Mouse (Mus musculus): ENCODE results near the gene Il6ra. TPM values are rescaled to one million over a fixed set of nuclear protein-coding genes. Genes with fewer than 3 reads are reported as not detected.

Gene Il6ra
- polyA plus RNA-seq, 1 experiment from 2014 or later: 0.45 TPM

GRCm38 (mm10) chr3:89917408-89917807 lies 4.4 kb upstream of the Il6ra start:
- DNase-seq (ENCODE audit: low spot score, missing footprints) (no peak), ATAC-seq (ENCODE audit: low FRiP score) (no peak)
- 52% methylated on average over 3 of the region's 3 CpGs for WGBS
- Histone ChIP-seq H3K9me3 (ENCODE audit: control insufficient read depth, low read length) (no peaks in the 10 kb centered on the region), H3K4me2 (no peak overlapping the region), H3K9ac (ENCODE audit: low read length) (no peak overlapping the region), H3K4me1 (ENCODE audit: control insufficient read depth, insufficient read depth, low read length) (peaks cover 3% of the 10 kb centered on the region; the same call in 1 of the 2 replicates), H3K27ac (ENCODE audit: low read depth, low read length) (no peak overlapping the region), H3K4me3 (ENCODE audit: low read depth, low read length) (no peak overlapping the region), H3K27me3 (ENCODE audit: control insufficient read depth, insufficient read depth, low read length) (peaks cover 17% of the 10 kb centered on the region), H3K36me3 (ENCODE audit: control insufficient read depth, insufficient read depth, low read length) (no peaks in the 10 kb centered on the region)

DNA sequence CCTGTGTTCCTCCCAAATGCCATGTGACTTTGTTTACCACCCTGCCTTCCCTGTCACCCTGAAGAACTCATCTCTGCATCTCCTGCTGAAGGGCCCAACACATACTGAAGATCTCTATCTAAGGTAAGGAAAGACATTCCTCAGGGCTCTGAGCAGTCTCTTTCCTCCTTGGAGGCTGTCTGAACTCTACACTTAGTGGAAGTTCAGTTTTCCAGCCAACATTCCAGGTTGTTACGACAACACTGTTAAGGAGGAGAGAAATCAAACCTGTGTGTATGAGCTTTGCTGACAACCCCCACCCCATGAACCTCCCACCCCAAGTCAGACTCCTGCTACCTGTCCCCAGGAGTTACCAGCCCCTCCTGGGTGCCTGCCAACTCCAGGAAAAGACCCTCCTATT lies 3.6 kb upstream of the Il6ra start:
- H3K36me3 ChIP-seq (ENCODE audit: control insufficient read depth, insufficient read depth, low read length): no peaks in the 10 kb centered on the region
- H3K9ac ChIP-seq (ENCODE audit: low read length): no peak overlapping the region
- peaks cover 3% of the 10 kb centered on the region; the same call in 1 of the 2 replicates for H3K4me1 ChIP-seq (ENCODE audit: control insufficient read depth, insufficient read depth, low read length)
- peaks cover 21% of the 10 kb centered on the region for H3K27me3 ChIP-seq (ENCODE audit: control insufficient read depth, insufficient read depth, low read length)
- H3K4me3 ChIP-seq (ENCODE audit: low read depth, low read length): no peak overlapping the region
- H3K4me2 ChIP-seq: no peak overlapping the region
- DNase-seq (ENCODE audit: low spot score, missing footprints): no peak
- 82% methylated on average over 1 of the region's 1 CpGs for WGBS
- no peak overlapping the region for H3K27ac ChIP-seq (ENCODE audit: low read depth, low read length)
- H3K9me3 ChIP-seq (ENCODE audit: control insufficient read depth, low read length): no peaks in the 10 kb centered on the region
- ATAC-seq (ENCODE audit: low FRiP score): no peak

DNA sequence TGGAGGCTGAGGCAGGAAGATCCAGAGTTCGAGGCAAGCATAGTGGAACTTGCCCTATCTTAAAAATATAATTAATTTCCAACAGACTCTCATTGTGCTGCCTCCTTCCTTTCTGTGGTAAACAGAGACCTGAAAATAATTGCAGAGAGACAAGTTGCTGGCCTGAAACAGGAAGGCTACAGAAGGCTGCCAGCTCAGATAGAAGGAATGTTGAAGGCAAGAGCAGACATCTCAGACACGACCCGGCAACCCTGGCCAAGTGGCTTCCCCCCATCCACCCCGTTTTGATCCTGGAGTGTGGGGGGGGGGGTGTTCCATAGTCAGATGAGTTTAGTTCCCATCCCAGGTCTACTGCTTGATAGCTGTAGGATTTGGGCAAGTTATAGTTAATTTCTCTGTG lies 1.7 kb upstream of the Il6ra start:
- peaks cover 21% of the 10 kb centered on the region for H3K27me3 ChIP-seq (ENCODE audit: control insufficient read depth, insufficient read depth, low read length)
- no peak for ATAC-seq (ENCODE audit: low FRiP score)

GRCm38 (mm10) chr3:89912108-89912542 lies 871 bp downstream of the Il6ra start:
- Histone ChIP-seq H3K27ac (ENCODE audit: low read depth, low read length) (no peak overlapping the region), H3K4me2 (no peak overlapping the region), H3K4me1 (ENCODE audit: control insufficient read depth, insufficient read depth, low read length) (peaks cover 3% of the 10 kb centered on the region; the same call in 1 of the 2 replicates), H3K9ac (ENCODE audit: low read length) (no peak overlapping the region), H3K27me3 (ENCODE audit: control insufficient read depth, insufficient read depth, low read length) (peaks cover 21% of the 10 kb centered on the region), H3K4me3 (ENCODE audit: low read depth, low read length) (no peak overlapping the region), H3K36me3 (ENCODE audit: control insufficient read depth, insufficient read depth, low read length) (no peaks in the 10 kb centered on the region), H3K9me3 (ENCODE audit: control insufficient read depth, low read length) (no peaks in the 10 kb centered on the region)
- 37% methylated on average over 6 of the region's 6 CpGs for WGBS
- peak; percentile 42; the same call in 1 of the 2 replicates for ATAC-seq (ENCODE audit: low FRiP score)
- DNase-seq (ENCODE audit: low spot score, missing footprints): no peak

More for the DNA sequence above, 1.7 kb upstream of the Il6ra start:
- Histone ChIP-seq H3K9me3 (ENCODE audit: control insufficient read depth, low read length) (no peaks in the 10 kb centered on the region), H3K9ac (ENCODE audit: low read length) (no peak overlapping the region), H3K4me2 (no peak overlapping the region), H3K4me1 (ENCODE audit: control insufficient read depth, insufficient read depth, low read length) (peaks cover 3% of the 10 kb centered on the region; the same call in 1 of the 2 replicates), H3K36me3 (ENCODE audit: control insufficient read depth, insufficient read depth, low read length) (no peaks in the 10 kb centered on the region), H3K27ac (ENCODE audit: low read depth, low read length) (no peak overlapping the region), H3K4me3 (ENCODE audit: low read depth, low read length) (no peak overlapping the region)
- 76% methylated on average over 4 of the region's 4 CpGs for WGBS
- DNase-seq (ENCODE audit: low spot score, missing footprints): no peak

DNA sequence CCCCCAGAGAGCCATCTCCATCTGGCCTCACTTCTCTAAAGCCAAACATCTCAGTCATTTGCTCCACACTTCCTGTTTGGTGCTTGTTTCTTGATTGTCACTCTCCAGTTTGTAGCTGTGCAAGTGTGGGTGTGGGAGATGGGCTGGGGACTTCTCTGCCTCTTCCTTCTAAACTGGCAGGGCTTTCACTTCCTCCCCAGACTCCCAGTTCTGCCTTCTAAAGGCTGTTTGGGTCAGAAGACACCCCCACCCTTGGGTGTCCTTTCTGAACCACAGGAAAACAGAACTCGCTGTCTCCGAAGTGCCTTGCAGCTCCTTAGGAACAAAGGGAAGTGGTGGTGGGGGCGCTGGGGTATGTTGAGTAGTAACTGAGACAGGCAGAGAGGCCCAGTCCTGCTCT lies 1.8 kb downstream of the Il6ra start:
- Histone ChIP-seq H3K9me3 (ENCODE audit: control insufficient read depth, low read length) (no peaks in the 10 kb centered on the region), H3K4me2 (no peak overlapping the region), H3K36me3 (ENCODE audit: control insufficient read depth, insufficient read depth, low read length) (no peaks in the 10 kb centered on the region), H3K4me3 (ENCODE audit: low read depth, low read length) (no peak overlapping the region), H3K27ac (ENCODE audit: low read depth, low read length) (no peak overlapping the region), H3K27me3 (ENCODE audit: control insufficient read depth, insufficient read depth, low read length) (peaks cover 21% of the 10 kb centered on the region), H3K9ac (ENCODE audit: low read length) (no peak overlapping the region), H3K4me1 (ENCODE audit: control insufficient read depth, insufficient read depth, low read length) (peaks cover 3% of the 10 kb centered on the region; the same call in 1 of the 2 replicates)
- DNase-seq (ENCODE audit: low spot score, missing footprints): no peak
- no peak for ATAC-seq (ENCODE audit: low FRiP score)
- 79% methylated on average over 3 of the region's 3 CpGs for WGBS

DNA sequence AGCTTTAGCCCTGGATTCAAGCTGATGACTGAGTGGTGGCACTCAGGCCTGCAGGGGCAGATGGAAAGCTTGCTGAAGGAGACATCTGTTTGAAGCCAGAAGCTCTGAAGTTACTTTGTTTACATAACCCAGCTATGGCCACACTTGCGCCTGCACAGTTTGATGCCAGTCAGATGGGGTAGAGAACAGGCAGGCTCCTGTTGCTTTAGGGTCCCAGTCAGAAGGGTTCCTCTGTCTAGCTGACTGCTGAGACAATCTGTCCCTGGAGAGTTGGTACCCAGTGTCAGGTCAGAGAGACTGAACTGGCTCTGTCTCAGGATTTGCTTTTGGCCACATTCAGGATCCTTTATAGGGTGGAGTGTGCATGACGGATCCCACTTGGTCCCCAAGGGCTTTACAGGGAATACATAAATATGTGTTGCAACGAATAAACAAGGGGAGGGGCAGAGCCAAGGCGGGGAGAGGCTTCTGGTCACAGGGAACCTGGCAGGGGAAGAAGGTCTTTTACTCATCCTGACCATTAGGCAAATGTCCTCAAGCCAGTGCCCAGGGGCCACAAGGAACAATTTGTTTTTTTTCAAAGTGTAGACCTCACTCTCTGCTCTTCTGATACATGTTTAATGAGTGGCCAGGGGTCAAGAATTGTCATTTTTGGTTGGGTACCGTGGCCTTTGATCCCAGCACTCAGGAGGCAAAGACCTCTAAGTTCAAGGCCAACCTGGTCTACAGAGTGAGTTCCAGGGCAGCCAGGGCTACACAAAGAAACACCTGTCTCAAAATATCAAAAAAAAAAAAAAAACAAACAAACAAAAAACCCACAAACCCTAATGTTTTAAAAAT lies 3.1 kb downstream of the Il6ra start:
- H3K4me1 ChIP-seq (ENCODE audit: control insufficient read depth, insufficient read depth, low read length): peaks cover 3% of the 10 kb centered on the region; the same call in 1 of the 2 replicates
- H3K9me3 ChIP-seq (ENCODE audit: control insufficient read depth, low read length): no peaks in the 10 kb centered on the region
- no peaks in the 10 kb centered on the region for H3K36me3 ChIP-seq (ENCODE audit: control insufficient read depth, insufficient read depth, low read length)
- H3K4me2 ChIP-seq: no peak overlapping the region
- H3K27me3 ChIP-seq (ENCODE audit: control insufficient read depth, insufficient read depth, low read length): peaks cover 21% of the 10 kb centered on the region
- WGBS: 64% methylated on average over 5 of the region's 5 CpGs
- no peak for ATAC-seq (ENCODE audit: low FRiP score)
- no peak for DNase-seq (ENCODE audit: low spot score, missing footprints)
- H3K4me3 ChIP-seq (ENCODE audit: low read depth, low read length): no peak overlapping the region
- no peak overlapping the region; the same call in 1 of the 2 replicates for H3K9ac ChIP-seq (ENCODE audit: low read length)
- H3K27ac ChIP-seq (ENCODE audit: low read depth, low read length): no peak overlapping the region

DNA sequence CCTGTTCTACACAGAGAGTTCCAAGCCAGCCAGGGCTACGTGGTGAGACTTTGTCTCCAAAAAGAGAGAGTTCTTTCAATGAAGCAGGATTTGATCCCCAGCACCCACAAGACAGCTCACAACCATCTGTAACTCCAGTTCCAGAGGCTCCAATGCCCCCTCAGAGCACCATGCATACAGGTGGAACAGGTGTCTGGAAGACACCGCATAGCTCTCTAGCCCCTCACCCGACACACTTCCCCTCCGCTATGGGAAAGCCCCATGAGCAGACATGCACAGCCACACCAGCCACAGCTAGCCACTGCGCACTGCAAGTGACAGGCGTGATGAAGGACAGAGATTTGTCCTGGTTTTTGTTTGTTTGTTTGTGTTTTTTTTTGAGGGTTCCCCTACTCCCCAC lies 4.2 kb downstream of the Il6ra start:
- no peaks in the 10 kb centered on the region for H3K9me3 ChIP-seq (ENCODE audit: control insufficient read depth, low read length)
- H3K36me3 ChIP-seq (ENCODE audit: control insufficient read depth, insufficient read depth, low read length): no peaks in the 10 kb centered on the region
- no peak overlapping the region for H3K4me3 ChIP-seq (ENCODE audit: low read depth, low read length)
- no peak for ATAC-seq (ENCODE audit: low FRiP score)
- H3K4me2 ChIP-seq: no peak overlapping the region
- no peak overlapping the region for H3K9ac ChIP-seq (ENCODE audit: low read length)
- WGBS: 82% methylated on average over 6 of the region's 6 CpGs
- peaks cover 14% of the 10 kb centered on the region for H3K27me3 ChIP-seq (ENCODE audit: control insufficient read depth, insufficient read depth, low read length)
- H3K27ac ChIP-seq (ENCODE audit: low read depth, low read length): no peak overlapping the region
- DNase-seq (ENCODE audit: low spot score, missing footprints): no peak
- peaks cover 3% of the 10 kb centered on the region; the same call in 1 of the 2 replicates for H3K4me1 ChIP-seq (ENCODE audit: control insufficient read depth, insufficient read depth, low read length)

- WGBS: 80% methylated on average over 3 of the region's 3 CpGs
- no peaks in the 10 kb centered on the region for H3K36me3 ChIP-seq (ENCODE audit: control insufficient read depth, insufficient read depth, low read length)
- DNase-seq (ENCODE audit: low spot score, missing footprints) (no peak), ATAC-seq (ENCODE audit: low FRiP score) (no peak)
- no peak overlapping the region for H3K9ac ChIP-seq (ENCODE audit: low read length)
- H3K27ac ChIP-seq (ENCODE audit: low read depth, low read length): no peak overlapping the region
- H3K9me3 ChIP-seq (ENCODE audit: control insufficient read depth, low read length): no peaks in the 10 kb centered on the region
- peaks cover 8% of the 10 kb centered on the region for H3K27me3 ChIP-seq (ENCODE audit: control insufficient read depth, insufficient read depth, low read length)
- H3K4me2 ChIP-seq: no peak overlapping the region
- H3K4me3 ChIP-seq (ENCODE audit: low read depth, low read length): no peak overlapping the region
- peaks cover 3% of the 10 kb centered on the region; the same call in 1 of the 2 replicates for H3K4me1 ChIP-seq (ENCODE audit: control insufficient read depth, insufficient read depth, low read length)
Observed at GRCm38 (mm10) chr3:89907846-89908245, 5.2 kb downstream of the Il6ra start.

GRCm38 (mm10) chr3:89899511-89899908 lies 13.5 kb downstream of the Il6ra start:
- Histone ChIP-seq H3K9me3 (ENCODE audit: control insufficient read depth, low read length) (no peaks in the 10 kb centered on the region), H3K4me2 (no peak overlapping the region), H3K4me3 (ENCODE audit: low read depth, low read length) (no peak overlapping the region), H3K9ac (ENCODE audit: low read length) (no peak overlapping the region), H3K27me3 (ENCODE audit: control insufficient read depth, insufficient read depth, low read length) (no peaks in the 10 kb centered on the region), H3K36me3 (ENCODE audit: control insufficient read depth, insufficient read depth, low read length) (no peaks in the 10 kb centered on the region), H3K4me1 (ENCODE audit: control insufficient read depth, insufficient read depth, low read length) (no peaks in the 10 kb centered on the region), H3K27ac (ENCODE audit: low read depth, low read length) (no peak overlapping the region)
- WGBS: 73% methylated on average over 8 of the region's 8 CpGs
- no peak for DNase-seq (ENCODE audit: low spot score, missing footprints)
- ATAC-seq (ENCODE audit: low FRiP score): no peak
